Mouse (Mus musculus): ENCODE results near the gene Gpr55.

Gpr55 gene

GRCm38 (mm10) chr1:85915890-85916289 is 44.9 kb downstream of the Gpr55 start:
- no peak for DNase-seq (ENCODE audit: extremely low spot score)

- DNase-seq (ENCODE audit: extremely low spot score): no peak
These were observed 47.6 kb downstream of the Gpr55 start for GRCm38 (mm10) chr1:85913078-85913755.

DNA sequence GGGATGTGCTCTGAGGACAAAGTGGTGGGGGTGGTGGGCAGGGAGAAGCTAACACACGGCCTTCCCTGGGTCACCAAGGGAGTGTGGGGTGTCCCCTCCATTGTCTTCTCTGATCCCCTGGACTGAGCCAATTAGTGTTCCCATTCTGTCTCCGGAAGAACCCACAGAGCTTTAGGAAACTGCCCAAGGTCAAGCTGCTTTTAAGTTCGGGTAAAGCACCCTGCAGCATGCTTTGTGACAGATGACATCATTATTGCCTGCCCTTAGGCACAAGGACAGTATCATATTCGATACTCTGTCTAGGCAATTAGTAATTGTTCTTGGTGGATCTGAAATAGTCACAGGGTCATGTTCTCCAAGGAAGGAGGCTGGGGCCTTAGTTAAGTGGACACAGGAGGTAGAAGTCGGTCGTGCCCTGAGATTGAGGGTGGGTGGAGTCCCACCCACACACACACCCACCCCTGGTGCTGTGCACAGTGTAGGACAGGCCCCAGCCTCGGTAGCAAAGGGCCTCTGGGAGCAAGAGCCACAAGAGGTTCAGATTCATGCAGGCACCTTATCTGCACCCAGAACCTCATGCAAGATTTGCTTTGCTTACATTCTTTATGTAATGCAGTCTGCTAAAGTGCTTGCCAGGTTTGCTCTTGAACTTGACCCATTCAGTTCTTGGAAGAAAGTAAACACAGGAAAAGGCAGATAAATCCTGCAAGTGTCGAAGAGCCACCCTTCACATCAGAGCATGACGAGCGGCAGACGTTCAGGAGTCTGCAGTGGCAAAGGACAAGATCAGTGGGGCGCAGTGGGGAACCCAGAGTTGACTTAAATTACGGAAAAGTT is 51.8 kb downstream of the Gpr55 start:
- no peak for DNase-seq (ENCODE audit: extremely low spot score)

- no peak for DNase-seq (ENCODE audit: extremely low spot score)
These were observed 53.9 kb downstream of the Gpr55 start for GRCm38 (mm10) chr1:85906892-85907291.

DNA sequence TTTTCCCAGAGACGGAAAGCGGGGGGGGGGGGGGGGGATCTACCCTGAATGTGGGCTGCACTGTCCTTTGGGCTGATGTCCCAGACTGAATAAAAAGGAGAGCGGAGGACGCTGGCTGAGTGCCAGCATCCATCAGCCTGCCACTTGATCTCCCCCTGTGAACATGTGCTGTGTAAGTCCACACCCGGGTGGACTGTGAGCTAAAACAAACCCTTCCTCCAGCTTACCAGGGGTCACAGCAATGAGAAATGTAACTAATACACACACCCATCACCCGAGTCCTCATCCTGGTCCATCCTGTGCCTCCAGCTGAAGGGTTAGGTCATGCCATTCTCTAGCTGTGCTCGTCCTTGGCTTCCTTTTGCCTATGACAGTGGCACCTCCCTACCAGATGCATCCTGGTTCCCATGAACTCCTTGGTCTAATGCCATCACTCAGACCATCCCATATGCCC is 58.7 kb downstream of the Gpr55 start:
- DNase-seq (ENCODE audit: extremely low spot score): no peak

- no peak for DNase-seq (ENCODE audit: extremely low spot score)
These were observed 59.2 kb downstream of the Gpr55 start for GRCm38 (mm10) chr1:85901516-85902107.

GRCm38 (mm10) chr1:85900521-85901333 is 60.1 kb downstream of the Gpr55 start:
- DNase-seq (ENCODE audit: extremely low spot score): no peak

DNA sequence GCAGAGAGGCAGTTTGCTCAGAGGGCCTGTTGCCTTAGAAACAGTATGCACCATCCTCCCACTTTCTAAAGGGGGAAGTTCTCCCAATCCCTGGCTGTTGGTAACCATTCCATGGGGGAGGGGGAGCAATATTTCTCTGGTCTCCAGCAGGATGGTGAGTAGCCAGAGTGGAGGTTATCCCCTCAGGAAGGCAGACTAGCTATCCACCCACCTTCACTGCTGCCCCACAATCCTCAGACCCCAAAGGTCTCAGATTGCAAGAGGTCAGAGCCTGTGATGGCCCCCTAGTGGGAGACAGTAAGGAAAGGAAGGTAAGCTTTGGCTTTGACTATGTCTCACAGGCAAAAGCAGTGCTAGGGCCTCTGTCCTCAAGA is 61.4 kb downstream of the Gpr55 start:
- no peak for DNase-seq (ENCODE audit: extremely low spot score)

DNA sequence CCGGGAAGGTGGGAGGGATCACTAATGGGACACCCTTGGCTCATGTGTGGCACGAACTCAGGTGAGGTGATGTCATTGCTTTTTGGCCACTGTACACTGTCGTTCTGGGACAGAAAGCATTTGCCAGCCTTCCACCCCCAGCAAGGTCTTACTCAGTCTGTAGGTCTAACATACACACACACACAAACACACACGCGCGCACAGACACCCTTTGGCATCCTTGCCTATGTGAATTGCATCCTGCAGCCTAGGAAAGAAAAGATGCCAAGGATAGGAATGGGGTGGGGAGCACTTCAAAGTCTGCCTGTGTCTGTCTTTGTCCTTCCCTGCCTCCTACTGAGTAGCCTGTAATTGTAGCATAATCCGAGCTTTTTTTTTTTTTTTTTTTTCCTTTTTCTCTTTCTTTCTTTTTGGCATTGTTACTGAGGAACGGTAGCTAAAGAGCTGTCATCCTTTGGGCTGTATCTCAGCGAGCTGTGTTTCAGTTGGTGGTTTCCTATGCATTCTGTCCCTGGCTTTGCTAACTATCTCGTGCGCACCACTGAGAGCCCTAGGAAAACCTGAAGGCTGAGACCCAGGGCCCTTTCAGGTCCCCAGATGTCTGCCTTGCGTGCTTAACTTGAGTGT is 61.9 kb downstream of the Gpr55 start:
- DNase-seq (ENCODE audit: extremely low spot score): no peak

DNA sequence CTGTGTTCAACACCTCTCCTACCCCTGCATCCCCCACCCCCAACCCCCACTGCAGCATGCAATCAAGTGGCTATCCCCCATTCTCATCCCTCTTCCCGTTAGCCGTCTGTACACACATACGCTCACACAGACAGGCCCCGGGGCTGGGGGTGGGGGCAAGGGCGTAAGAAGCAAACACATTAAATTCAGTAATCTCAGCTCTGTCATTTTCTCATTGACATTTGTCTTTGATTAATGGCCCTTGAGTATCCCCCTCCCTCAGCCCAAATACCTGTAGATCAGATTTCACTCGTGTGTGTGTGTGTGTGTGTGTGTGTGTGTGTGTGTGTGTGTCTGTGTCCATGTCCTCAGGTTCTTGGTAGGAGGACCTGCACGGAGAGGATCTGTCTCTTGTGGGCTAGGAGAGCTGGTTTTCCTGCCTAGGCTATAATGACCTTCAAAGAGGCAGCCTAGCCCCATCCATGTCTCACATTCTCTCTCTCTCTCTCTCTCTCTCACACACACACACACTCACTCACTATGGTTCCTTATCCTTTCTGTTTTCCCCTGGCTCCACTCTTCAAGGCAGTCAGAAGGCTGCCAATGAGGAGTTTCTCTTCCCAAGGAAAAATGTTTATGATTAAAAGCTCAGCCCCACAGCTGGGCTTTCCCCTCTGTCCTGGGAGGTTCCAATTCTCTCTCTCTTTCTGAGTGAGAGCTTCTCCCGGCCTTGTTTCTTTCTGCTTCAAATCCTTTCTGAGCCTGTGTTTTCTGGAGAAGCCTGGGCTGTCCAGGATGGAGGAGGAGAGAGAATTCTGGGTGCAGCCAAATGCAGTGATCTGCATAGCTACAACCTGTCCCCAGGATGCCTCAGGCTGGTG is 62.7 kb downstream of the Gpr55 start:
- DNase-seq (ENCODE audit: extremely low spot score): no peak

GRCm38 (mm10) chr1:85896781-85897700 is 63.8 kb downstream of the Gpr55 start:
- no peak for DNase-seq (ENCODE audit: extremely low spot score)

- DNase-seq (ENCODE audit: extremely low spot score): no peak
These were observed 64.7 kb downstream of the Gpr55 start for GRCm38 (mm10) chr1:85896110-85896509.

- DNase-seq (ENCODE audit: extremely low spot score): no peak
These were observed 65.4 kb downstream of the Gpr55 start for GRCm38 (mm10) chr1:85895391-85895837.

DNA sequence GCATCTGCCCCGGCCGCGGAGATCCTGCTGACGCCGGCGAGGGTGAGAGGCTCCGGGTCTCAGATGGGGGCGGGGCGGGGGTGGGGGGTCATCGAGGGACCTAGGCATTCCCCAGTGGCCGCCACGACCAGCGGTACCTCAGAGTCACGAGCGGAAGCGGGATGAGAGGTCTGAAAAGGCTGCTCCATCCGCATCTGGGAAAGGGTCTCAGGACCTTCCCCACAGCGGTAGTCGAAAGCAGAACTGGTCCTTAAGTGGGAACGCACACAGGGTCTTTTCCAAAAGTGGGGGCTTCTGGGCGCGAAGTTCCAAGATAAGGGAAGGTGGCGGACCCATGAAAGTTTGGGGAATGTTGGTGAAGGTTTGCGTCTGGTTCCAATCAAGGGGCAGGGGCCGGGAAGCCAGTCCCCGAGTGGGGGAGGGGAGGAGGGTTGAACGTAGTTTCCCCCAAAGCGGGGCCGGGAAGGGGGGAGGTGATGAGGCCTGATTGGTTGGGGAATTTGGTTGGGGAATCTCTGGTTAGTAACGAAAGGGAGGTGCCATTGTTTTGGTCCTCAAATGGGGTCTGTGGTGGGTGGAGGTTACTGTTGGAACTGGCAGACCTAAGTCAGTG is 66.0 kb downstream of the Gpr55 start:
- peak; percentile 86 for DNase-seq (ENCODE audit: extremely low spot score)

GRCm38 (mm10) chr1:85894231-85894747 is 66.5 kb downstream of the Gpr55 start, which contains the start of gene Itm2c:
Itm2c (plus strand) TSS chr1:85894281.
- peak; percentile 93 for DNase-seq (ENCODE audit: extremely low spot score)

Measured in embryo, embryonic 9.5 days (tissue).